Mouse (Mus musculus): ENCODE data around the gene Tgfbr3. TPM values are rescaled to one million over a fixed set of nuclear protein-coding genes. Genes with fewer than 3 reads are reported as not detected.

Gene Tgfbr3
- total RNA-seq, 2 experiments from 2014 or later, result 7.8 to 9.9 TPM

DNA sequence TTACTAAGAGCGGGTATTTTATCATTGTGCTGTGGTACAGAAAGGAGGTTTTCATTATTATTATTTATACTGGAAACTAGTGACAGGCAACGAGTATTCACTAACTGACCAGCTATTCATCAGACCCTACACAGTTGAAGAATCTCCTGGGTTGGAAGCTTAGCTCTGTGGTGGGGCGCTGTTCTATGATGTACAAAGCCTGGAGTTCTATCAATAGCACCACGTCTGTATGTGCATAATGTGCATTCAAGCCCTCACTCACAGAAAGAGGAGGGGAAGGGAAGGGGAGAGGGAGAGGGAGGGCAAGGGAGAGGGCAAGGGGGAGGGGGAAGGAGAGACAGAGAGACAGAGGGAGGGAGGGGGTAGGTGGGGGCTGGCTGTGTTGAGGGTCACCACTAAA, 215.1 kb downstream of the Tgfbr3 start:
- DNase-seq (ENCODE audit: low spot score in 2 of 2), result no peak
- intact Hi-C loops (cut with DNase I), result no loop called here

DNA sequence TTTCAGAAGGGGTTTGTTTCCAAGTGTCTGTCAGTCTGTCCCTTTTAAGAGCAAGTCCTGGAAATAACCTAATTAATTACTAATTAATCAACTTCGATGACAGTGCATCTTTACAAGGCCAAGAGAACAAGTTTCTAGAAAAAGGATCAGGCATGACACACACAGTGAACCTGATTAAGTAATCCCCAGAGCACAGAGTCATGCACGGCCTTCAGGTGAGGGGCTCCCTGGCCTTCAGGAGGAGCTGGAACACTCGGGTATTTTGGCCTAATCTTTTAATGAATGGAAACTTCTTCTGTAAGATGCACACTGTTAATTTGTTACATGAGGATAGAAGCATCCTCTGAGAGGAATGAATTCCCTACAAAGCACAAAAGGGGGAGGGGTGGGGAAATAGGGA, 215.9 kb downstream of the Tgfbr3 start:
- no peak for DNase-seq (ENCODE audit: low spot score in 2 of 2)
- intact Hi-C loops (cut with DNase I), result no loop called here

DNA sequence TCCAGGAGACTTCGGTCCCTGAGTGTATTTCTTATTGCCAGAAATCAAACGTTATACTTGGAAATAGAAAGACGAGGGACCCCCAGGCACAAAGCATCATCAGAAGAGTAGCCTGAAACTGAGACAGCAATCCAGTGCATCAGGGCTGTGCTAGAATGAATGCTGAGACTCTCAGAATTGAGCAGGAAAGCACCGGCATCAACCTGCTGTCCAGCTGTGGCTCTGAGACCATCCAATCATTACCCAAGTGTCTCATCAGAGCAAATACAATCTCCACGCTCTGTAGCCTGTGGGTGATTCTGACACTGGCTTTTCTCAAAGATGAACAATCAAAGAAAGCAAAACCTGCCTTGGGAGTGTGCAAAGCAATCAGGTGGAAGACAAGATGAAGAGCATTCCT, 221.3 kb downstream of the Tgfbr3 start:
- no peak for DNase-seq (ENCODE audit: low spot score in 2 of 2)
- intact Hi-C loops (cut with DNase I), result no loop called here

DNA sequence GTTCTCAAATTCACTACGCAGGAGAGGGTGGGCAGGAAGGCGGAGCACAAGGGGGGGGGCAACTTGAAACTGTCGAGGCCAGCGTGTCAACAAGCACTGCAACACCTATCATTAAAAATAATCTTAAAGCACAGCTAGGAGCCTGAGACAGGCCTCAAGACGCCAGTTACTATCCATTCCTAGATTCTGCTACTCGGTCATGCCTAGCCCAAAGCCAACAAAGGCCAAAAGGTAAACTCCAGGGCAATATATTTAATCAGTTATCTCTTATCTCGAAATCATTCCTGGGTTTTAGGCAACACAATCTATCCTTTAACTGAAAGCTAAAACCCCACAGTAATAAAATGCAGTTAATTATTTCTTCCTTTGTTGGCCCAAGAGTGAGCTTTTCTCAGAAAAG, 221.9 kb downstream of the Tgfbr3 start:
- intact Hi-C loops (cut with DNase I), result no loop called here
- no peak for DNase-seq (ENCODE audit: low spot score in 2 of 2)

DNA sequence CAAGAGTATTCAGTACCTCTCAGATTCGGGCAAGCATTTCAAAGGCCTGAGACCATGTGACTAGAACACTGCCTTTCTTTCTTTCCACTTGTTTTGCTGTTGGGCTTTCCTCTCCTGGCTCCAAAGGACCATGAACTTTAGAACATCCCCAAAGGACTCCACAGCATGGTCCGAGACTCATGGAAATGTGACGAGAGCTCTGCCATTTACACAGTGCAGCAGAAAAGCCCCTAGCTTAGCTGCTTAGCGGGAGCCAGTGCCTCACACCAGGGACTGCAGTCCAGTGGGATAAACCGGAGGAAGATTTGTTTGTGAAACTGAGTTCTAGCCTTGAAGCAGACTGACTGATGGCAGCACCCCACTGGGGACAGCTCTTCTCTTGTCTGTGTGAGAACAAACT, 224.5 kb downstream of the Tgfbr3 start:
- intact Hi-C loops (cut with DNase I), result no loop called here
- DNase-seq (ENCODE audit: low spot score in 2 of 2), result no peak

DNA sequence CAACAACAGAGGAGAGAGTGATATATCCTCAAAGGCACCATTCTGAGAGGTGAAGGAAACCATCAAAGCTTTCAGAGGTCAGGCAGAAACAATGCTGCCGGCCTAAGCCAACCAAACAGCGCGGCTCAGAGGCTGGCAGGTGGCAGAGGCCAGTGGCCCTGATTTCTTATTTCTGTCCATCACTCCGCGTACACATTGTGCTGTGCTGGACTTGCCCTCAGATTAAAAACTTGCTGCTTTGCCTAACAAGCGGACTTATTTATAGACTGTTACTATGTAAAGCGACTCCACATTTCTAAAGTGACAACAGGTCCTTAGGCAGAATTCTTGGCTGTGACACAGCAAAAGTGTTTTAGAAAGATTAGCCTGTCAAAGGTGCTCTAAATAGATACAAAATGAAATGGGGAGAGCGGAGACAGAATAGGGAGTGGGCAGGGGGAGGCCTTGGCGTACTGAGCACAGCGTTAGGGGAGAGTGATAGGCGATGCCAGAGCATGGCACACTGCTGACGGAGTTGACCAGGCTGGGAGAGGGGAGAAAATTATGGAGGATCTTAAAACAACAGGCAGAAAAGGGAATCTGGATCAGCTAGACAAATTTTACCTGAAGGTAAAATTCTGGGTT, 227.1 kb downstream of the Tgfbr3 start:
- DNase-seq (ENCODE audit: low spot score in 2 of 2), result no peak
- intact Hi-C loops (cut with DNase I), result no loop called here

DNA sequence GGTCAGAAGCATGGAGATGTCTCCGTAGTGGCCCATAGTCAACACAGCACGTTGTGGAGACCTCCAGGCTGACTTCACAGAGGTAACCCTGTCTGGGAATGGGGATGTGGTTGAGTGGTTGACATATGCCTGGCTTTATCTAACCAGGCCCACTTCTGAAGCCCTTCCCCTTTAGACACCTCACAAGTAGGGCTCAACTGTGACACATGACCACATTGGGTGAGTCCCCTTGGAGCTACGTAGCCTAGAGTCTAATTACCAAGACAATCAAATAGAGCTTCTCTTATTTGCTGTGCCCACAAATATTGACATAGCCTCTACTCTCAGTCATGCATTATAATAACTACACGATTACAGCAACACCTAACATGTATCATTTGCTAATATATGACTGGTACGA, 229.9 kb downstream of the Tgfbr3 start:
- intact Hi-C loops (cut with DNase I), result no loop called here
- no peak for DNase-seq (ENCODE audit: low spot score in 2 of 2)

DNA sequence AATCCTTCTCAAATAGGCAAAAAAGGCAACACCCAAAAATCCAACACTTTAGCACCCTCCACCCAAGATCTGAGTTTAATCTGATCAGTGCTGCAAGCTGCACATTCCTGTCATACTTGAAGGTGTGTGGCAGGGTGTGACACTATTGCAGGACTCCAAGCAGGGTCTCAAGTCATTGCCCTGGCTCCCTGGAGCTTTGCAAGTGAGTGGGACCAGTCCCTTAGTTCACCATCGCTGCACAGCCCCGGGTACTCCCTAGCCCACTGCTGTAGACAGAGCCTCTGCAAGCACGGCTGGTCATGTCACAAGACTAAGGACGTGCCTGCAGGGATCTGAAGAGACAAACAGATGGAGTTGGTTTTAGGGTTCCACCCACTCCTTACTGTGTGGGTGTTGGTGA, 230.8 kb downstream of the Tgfbr3 start:
- no peak for DNase-seq (ENCODE audit: low spot score in 2 of 2)
- intact Hi-C loops (cut with DNase I), result no loop called here

Other genes starting within 250 kb of the Tgfbr3 start
- 10 to 100 TPM; 14.0 to 15.1 TPM for gene Brdt, start 41.5 kb upstream of the Tgfbr3 start, total RNA-seq (2021)
- gene Ephx4, start 113.1 kb upstream of the Tgfbr3 start, total RNA-seq (2021), result 10 to 100 TPM; 85.5 to 86.1 TPM
- under 1 TPM; 0.18 to 0.32 TPM for gene Lpcat2b, start 141.9 kb upstream of the Tgfbr3 start, total RNA-seq (2021)
- 100 to 1,000 TPM; 157 to 161 TPM for gene Btbd8, start 148.4 kb upstream of the Tgfbr3 start, total RNA-seq (2021)
- under 1 TPM; 0.37 to 0.69 TPM for gene Gm42669, start 218.0 kb upstream of the Tgfbr3 start, total RNA-seq (2021)
- gene 1700028K03Rik, start 245.1 kb upstream of the Tgfbr3 start, total RNA-seq (2021), result 1 to 10 TPM in 1 of 2 experiments, under 1 TPM in 1; 0.85 to 1.2 TPM